Mouse (Mus musculus) macrophage (primary cell): ENCODE results near the gene Eif1. TPM values are rescaled to one million over a fixed set of nuclear protein-coding genes. Genes with fewer than 3 reads are reported as not detected.
A peak's percentile ranks its signal among the peaks of the same experiment; 100 is the strongest.
"Not testable (repeated sequence)": the region's sequence is repeated elsewhere in the genome, so short reads cannot be mapped to it uniquely, and the experiment has no call there.

ENCODE experiments used
- H3K27ac ChIP-seq: fragments of 350-480 bp; formaldehyde crosslinking; 2 replicates; pipeline ENCODE4 v1.9.0; 2021
- H3K36me3 ChIP-seq: fragments of 350-480 bp; formaldehyde crosslinking; 2 replicates; pipeline ENCODE4 v1.9.0; 2021; ENCODE audit errors: inconsistent target
- H3K4me3 ChIP-seq: fragments of 350-480 bp; formaldehyde crosslinking; 2 replicates; pipeline ENCODE4 v1.9.0; 2021; ENCODE audit errors: inconsistent target
- H3K79me2 ChIP-seq: fragments of 350-480 bp; formaldehyde crosslinking; 2 replicates; pipeline ENCODE4 v1.9.0; 2021; ENCODE audit errors: inconsistent target
- WGBS: methylation state at CpG from one replicate; pipeline ENCODE4 v1.1.7; 2026; ENCODE audit warnings: inconsistent platforms; ENCODE audit not compliant: missing documents; 5-methylcytosine and 5-hydroxymethylcytosine counted together
- polyA plus RNA-seq: library from polyadenylated mRNA; stranded (reverse); fragments of 250-400 nt; gene quantifications from 3 replicates; pipeline ENCODE4 v1.2.4, GENCODE M21; 2018; ENCODE audit warnings: inconsistent platforms

Gene Eif1
- polyA plus RNA-seq, 1 experiment from 2014 or later = 204 TPM

DNA sequence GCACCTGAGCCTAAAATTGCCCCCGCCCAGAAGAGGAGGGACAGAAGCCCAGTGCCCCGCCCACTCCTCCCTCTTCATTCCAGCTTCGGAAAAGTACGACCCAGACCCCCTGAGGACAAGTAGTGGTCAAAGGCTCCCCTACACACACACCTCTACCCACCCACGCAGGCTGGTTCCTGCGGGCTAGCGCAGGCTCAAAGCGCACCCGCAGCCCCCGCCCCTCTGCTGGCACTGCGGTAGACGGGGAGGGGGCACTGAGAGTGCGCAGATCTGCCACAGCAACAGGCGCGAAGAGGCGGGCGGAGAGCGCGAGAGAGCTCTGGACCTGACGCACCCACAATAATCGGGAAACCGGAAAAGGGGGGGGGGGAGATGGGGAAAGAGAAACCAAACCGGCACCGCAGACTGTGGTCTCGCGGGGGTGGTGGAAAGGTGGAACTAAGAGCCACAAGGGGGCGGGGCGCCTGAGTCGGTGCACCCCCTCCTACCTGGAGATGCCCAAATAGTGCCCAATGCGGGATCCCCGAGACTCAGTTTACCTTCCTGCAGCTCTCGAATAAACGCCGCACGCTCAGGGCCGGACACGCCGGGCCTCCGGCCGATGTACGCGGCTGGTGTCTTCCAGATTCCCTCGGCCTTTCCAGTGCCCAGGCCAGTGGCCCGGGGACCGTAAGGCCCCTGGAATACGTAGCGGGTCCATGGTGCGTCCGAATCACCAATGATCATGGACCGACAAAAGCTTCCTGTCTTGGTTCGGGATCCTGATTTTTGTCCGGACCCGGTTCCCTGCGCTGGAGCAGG lies 35.7 kb downstream of the Eif1 start:
- Histone ChIP-seq H3K27ac (no peak overlapping the region), H3K36me3 (no peaks in the 10 kb centered on the region), H3K4me3 (peak overlapping the region; percentile 43), H3K79me2 (no peaks in the 10 kb centered on the region)
- WGBS = under 1% methylated on average over 51 of the region's 54 CpGs

DNA sequence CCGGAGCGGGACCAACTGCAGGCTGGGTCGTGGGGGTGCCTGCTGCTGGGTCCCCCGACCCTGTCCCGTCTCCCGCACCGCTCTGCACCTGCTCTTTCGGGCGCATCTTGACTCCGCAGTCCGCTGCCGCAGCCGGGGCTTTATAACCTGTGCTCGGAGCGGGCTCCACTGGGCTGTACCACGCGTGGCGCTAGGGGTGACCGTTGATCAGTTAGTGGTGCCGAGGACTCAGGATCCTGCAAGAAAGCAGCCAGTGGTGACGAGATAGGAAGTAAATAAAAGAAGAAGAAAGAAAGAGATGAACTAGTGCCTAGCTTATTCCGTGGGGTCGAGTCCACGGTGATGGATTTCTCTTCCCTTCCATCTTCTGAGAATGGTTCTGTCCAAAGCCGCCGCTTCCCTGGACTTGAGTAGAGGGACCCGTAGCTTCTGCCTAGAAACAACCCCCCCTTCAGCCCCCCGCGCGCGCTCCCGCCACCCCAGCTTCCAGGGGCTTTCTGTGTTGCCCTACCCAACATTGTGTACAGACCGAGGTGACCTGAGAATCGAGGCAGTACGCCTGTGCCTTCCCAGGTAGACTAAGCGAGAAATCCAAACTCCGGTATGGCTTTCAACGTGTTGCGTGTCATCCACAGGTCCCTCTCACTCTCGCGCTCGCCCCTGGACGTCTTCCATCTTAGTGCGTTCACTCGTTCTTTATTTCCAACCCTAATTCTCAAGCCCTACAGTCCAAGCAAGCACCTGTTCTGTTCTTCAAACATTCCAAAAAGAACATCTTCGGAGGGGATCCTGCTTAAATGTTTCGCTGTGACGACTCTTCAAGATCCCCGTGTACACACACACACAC lies 36.5 kb downstream of the Eif1 start, which contains the start of gene Hap1:
Gene Hap1, minus strand, starts transcription at position 157 of the 847 bp plus-strand sequence.
- 4% methylated on average over 49 of the region's 49 CpGs for WGBS
- peak within 1 kb of the TSS; percentile 43 for H3K4me3 ChIP-seq
- no peak within 1 kb of the TSS for H3K27ac ChIP-seq
- H3K36me3 ChIP-seq = no peaks in the 10 kb centered on the region
- H3K79me2 ChIP-seq = no peaks in the 10 kb centered on the region

DNA sequence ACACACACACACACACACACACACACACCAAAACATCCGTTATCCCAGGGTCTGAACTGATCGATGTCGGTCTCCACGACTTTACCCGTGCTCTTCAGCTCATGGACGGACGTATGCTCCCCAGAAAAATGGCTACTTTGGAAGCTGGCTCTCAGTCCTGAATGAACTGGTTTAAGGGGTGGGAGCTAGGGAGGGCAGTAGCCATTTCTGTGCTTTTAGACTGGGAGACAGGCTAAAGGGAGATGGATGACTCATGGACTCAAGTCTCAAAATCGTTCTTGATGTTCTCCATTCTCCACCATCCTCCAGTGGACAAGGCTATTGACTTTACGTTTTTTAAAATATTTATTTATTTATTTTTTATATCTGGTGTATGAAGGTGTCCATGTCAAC lies 37.1 kb downstream of the Eif1 start:
- Histone ChIP-seq H3K27ac (no peak overlapping the region), H3K79me2 (no peaks in the 10 kb centered on the region), H3K4me3 (no peak overlapping the region), H3K36me3 (no peaks in the 10 kb centered on the region)
- 27% methylated on average over 6 of the region's 9 CpGs for WGBS

DNA sequence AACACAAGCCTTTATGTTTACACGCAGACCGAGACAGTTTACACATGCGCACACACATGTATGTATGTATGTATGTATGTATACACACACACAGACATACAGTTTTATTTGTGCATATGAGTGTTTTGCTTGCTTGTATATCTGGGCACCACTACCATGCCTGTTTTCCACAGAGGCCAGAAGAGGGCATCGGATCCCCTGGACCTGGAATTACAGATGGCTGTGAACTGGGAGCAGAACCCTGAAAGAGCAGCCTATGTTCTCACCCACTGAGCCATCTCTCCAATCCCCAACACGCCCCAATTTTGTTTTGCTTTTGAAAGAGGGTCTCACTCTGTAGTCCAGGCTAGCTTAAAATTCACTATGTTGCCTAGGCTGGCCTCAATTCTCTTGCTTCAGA lies 37.7 kb downstream of the Eif1 start:
- Histone ChIP-seq H3K4me3 (no peak overlapping the region), H3K36me3 (no peaks in the 10 kb centered on the region), H3K27ac (no peak overlapping the region), H3K79me2 (no peaks in the 10 kb centered on the region)
- 72% methylated on average over 5 of the region's 5 CpGs for WGBS

DNA sequence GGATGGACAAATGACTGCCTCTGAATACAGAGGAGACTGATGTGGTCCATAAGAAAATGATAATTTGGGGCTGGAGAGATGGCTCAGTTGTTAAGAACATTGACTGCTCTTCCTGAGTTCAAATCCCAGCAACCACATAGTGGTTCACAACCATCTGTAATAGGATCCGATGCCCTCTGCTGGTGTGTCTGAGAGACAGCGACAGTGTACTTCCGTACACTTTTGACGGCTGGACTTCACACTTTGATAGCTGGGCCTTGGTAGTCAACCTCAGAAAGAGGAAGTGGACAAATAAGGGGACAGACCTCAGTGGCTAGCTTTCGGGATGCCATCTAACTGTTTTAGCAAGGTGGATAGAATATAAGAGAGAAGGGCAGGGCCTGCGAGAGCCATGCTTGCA lies 40.5 kb downstream of the Eif1 start:
- Histone ChIP-seq H3K27ac (no peak overlapping the region), H3K4me3 (no peak overlapping the region), H3K36me3 (no peaks in the 10 kb centered on the region), H3K79me2 (no peaks in the 10 kb centered on the region)
- WGBS = 44% methylated on average over 6 of the region's 6 CpGs

DNA sequence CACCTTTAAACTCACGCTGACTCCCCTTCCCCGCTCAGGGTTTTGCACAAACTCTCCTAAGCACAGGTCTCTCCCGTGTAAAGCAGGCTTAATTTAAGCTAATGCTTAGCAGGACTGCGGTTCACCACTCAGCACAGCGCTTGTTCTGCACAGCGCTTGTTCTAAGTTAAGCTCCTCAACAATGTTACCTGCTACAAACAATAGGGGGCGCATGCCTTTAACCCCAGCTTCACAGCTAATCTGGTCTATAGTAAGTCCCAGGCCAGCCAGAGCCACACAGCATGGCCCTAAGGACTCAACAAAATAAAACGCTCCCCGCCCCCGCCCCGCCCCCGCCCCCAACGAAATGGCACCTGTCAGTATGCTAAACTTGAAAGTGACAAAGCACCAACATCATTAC lies 41.4 kb downstream of the Eif1 start:
- not testable (repeated sequence) for H3K4me3 ChIP-seq, H3K36me3 ChIP-seq, H3K79me2 ChIP-seq, H3K27ac ChIP-seq
- no CpG with 5 or more reads among the region's 13 CpGs for WGBS

DNA sequence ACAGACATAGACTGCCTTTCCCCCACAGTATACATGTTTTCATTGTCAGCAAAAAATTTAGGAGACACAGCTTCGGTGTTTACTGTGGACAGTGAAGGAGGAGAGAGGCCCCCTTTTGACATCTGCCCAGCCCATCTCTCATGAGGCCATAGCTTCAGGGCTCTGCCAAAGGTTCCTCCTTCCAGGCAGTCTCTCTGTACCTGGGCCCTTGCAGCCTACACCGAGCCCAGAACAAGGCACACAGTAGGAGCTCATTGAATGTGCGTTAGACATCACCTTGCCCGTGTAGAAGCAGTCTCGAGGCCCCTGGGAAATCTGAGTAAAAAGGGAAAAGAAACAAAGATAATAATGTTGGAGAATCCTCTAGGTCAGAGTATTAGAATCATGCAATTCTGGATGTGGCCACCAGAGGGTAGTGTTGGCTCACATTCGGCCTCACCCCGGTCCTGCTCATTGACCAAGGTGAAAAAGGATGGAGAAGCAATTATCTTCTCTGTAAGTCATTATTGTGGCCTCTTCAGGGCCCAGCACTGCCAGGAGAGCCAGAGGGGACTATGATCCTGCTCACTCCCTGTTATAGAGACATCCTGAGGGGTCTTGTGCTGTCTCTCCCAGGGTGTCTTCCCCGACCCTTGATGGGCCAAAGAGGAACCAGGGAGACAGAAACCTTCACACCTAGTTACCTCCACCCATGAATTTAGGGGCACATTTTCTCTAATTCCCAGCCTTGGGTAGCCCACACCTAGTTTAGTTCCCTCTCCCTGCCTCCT lies 42.7 kb downstream of the Eif1 start:
- 9% methylated on average over 8 of the region's 8 CpGs for WGBS

DNA sequence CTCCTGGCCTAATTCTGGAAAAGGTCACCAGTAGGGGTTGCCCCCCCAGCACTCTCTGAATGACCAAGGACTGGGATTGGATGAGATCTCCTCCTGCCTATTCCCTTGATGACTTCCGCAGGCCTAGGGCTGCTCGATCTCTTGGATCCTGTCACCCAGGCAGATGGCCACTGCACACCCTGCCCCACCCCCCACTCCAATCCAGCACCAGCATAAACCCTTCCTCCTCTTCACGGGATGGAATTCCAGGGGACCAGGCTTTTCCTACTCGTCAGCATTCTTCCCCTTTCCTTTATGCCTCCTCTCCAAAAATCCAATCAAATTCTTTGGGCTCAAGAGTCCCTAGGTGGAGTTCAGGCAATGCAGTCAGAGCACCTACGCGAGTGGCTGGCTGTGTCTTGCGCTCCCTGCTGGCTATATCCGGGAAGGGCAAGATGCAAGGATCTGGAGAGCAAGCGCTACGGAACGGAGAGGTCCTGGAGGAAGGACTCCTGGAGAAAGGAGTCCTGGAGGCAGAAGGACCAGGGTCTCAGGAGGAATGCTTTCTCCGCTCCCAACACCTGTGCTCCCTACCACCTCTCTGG lies 43.4 kb downstream of the Eif1 start:
- 12% methylated on average over 12 of the region's 12 CpGs for WGBS
- no peaks in the 10 kb centered on the region for H3K36me3 ChIP-seq
- H3K4me3 ChIP-seq = no peak overlapping the region
- no peak overlapping the region for H3K27ac ChIP-seq
- H3K79me2 ChIP-seq = no peaks in the 10 kb centered on the region

More for the DNA sequence above, 42.7 kb downstream of the Eif1 start:
- no peak overlapping the region for H3K27ac ChIP-seq
- no peaks in the 10 kb centered on the region for H3K79me2 ChIP-seq
- H3K4me3 ChIP-seq = no peak overlapping the region
- no peaks in the 10 kb centered on the region for H3K36me3 ChIP-seq

DNA sequence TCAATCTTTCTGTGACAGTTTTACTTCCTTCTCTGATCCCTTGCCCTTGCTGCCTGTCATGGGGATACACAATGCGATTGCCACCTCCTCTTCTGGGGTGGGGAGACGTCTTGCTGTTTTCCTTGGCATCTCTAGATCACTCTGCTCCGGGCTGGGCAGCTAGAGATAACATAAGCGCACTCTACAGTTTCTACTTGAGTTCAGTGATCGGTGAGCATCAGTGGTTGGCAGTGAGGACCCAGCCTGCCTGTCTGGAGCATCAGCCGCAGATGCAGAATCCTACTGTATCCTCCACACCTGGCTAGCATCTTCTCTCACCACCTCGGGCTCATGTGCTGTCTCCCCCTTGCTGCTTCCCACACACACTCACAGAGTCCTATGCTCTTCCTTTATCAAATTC lies 49.5 kb downstream of the Eif1 start:
- H3K27ac ChIP-seq = no peak overlapping the region
- no peaks in the 10 kb centered on the region for H3K79me2 ChIP-seq
- no peaks in the 10 kb centered on the region for H3K36me3 ChIP-seq
- 78% methylated on average over 7 of the region's 7 CpGs for WGBS
- no peak overlapping the region for H3K4me3 ChIP-seq

DNA sequence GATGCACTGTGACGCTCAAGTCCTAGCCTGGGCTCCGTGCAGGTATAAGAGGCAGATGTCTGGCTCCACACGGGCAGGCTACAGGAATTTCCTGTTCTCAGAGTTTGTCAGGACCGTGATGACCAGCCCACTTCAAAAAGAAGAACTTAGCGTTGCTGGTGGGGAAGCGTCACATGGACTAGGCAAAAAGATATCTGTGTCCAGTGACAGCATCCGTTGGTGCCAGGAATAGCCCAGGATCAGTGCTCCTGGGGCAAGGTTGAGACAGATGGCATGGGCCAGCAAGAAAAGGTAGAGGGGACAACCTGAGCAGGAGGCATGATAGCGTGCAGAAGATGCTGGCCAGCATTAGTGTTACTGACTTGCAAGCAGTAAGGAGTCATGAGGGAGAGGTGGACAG lies 50.1 kb downstream of the Eif1 start:
- H3K79me2 ChIP-seq = no peaks in the 10 kb centered on the region
- 26% methylated on average over 8 of the region's 8 CpGs for WGBS
- no peaks in the 10 kb centered on the region for H3K36me3 ChIP-seq
- H3K27ac ChIP-seq = no peak overlapping the region
- H3K4me3 ChIP-seq = no peak overlapping the region

Other genes starting within 250 kb of the Eif1 start
- gene Krt32, start 231.7 kb upstream of the Eif1 start, polyA plus RNA-seq = not detected in 3 replicates
- not detected in 3 replicates for gene Krt35, start 223.6 kb upstream of the Eif1 start, polyA plus RNA-seq
- not detected in 3 replicates for gene Krt36, start 214.3 kb upstream of the Eif1 start, polyA plus RNA-seq
- gene Krt13, start 198.3 kb upstream of the Eif1 start, polyA plus RNA-seq = not detected in 3 replicates
- not detected in 3 replicates for gene Krt15, start 184.0 kb upstream of the Eif1 start, polyA plus RNA-seq
- gene Krt19, start 171.2 kb upstream of the Eif1 start, polyA plus RNA-seq = not detected in 3 replicates
- gene Krt9, start 126.6 kb upstream of the Eif1 start, polyA plus RNA-seq = not detected in 3 replicates
- gene Krt14, start 112.3 kb upstream of the Eif1 start, polyA plus RNA-seq = not detected in 3 replicates
- gene Krt16, start 71.0 kb upstream of the Eif1 start, polyA plus RNA-seq = not detected in 3 replicates
- gene Krt17, start 58.9 kb upstream of the Eif1 start, polyA plus RNA-seq = not detected in 3 replicates
- not detected in 3 replicates for gene Krt42, start 50.0 kb upstream of the Eif1 start, polyA plus RNA-seq
- not detected in 3 replicates for gene Gast, start 14.5 kb downstream of the Eif1 start, polyA plus RNA-seq
- 0.36 to 0.81 TPM in 2 of 3 replicates, not detected in the other for gene Hap1, start 36.2 kb downstream of the Eif1 start, polyA plus RNA-seq
- 2.6 to 3.1 TPM (median 2.9 TPM) in 3 replicates for gene Jup, start 77.9 kb downstream of the Eif1 start, polyA plus RNA-seq
- gene P3h4, start 95.0 kb downstream of the Eif1 start, polyA plus RNA-seq = 0.10 TPM in 1 of 3 replicates, not detected in the others
- gene Fkbp10, start 95.8 kb downstream of the Eif1 start, polyA plus RNA-seq = not detected in 3 replicates
- gene Nt5c3b, start 121.9 kb downstream of the Eif1 start, polyA plus RNA-seq = 10.7 to 17.3 TPM (median 13.4 TPM) in 3 replicates
- gene Klhl10, start 122.0 kb downstream of the Eif1 start, polyA plus RNA-seq = 0.07 TPM in 1 of 3 replicates, not detected in the others
- 2.1 to 4.8 TPM (median 4.6 TPM) in 3 replicates for gene Klhl11, start 152.9 kb downstream of the Eif1 start, polyA plus RNA-seq
- gene Acly, start 208.1 kb downstream of the Eif1 start, polyA plus RNA-seq = 70.4 to 111 TPM (median 89.5 TPM) in 3 replicates
- gene Ttc25, start 225.7 kb downstream of the Eif1 start, polyA plus RNA-seq = 0.11 to 0.12 TPM in 2 of 3 replicates, not detected in the other